Mouse (Mus musculus) stomach, postnatal 0 days (tissue): ENCODE data around the gene Rnf207. TPM values are rescaled to one million over a fixed set of nuclear protein-coding genes. Genes with fewer than 3 reads are reported as not detected.

Source experiments
- ATAC-seq: fragments of 200-750 bp; cut with Nextera tagmentation; 2 replicates; pipeline ENCODE4 v1.8.0; 2017; ENCODE audit not compliant: low FRiP score, low TSS enrichment
- DNase-seq: peaks from one replicate; pipeline ENCODE4 v3.0.0-alpha.2; 2016; ENCODE audit warnings: low spot score
- H3K27ac ChIP-seq: fragments of 300-500 bp; sonication (generic); replicated peaks from 2 replicates; pipeline ENCODE4 v1.5.1; 2014; ENCODE audit warnings: mild to moderate bottlenecking, control low read depth
- H3K27me3 ChIP-seq: fragments of 300-500 bp; sonication (generic); 2 replicates; pipeline ENCODE4 v1.6.1; 2014; ENCODE audit warnings: low read length; ENCODE audit not compliant: control insufficient read depth, insufficient read depth
- H3K36me3 ChIP-seq: fragments of 300-500 bp; sonication (generic); 2 replicates; pipeline ENCODE4 v1.6.1; 2014; ENCODE audit warnings: low read length, mixed read lengths; ENCODE audit not compliant: control insufficient read depth, insufficient read depth
- H3K4me1 ChIP-seq: fragments of 300-500 bp; sonication (generic); replicated peaks from 2 replicates; pipeline ENCODE4 v1.6.1; 2014; ENCODE audit warnings: antibody characterized with exemption; ENCODE audit not compliant: control insufficient read depth, insufficient read depth
- H3K4me2 ChIP-seq: fragments of 300-500 bp; sonication (generic); replicated peaks from 2 replicates; pipeline ENCODE4 v1.6.1; 2014; ENCODE audit warnings: low read depth, mild to moderate bottlenecking, control low read depth, moderate library complexity
- H3K4me3 ChIP-seq: fragments of 300-500 bp; sonication (generic); 2 replicates; pipeline ENCODE4 v1.5.1; 2014; ENCODE audit warnings: low read depth, low read length, control low read depth
- H3K9ac ChIP-seq: fragments of 300-500 bp; sonication (generic); 2 replicates; pipeline ENCODE4 v1.6.1; 2014; ENCODE audit warnings: mild to moderate bottlenecking, low read length, control low read depth, mixed read lengths
- H3K9me3 ChIP-seq: fragments of 300-500 bp; sonication (generic); 2 replicates; pipeline ENCODE4 v1.6.1; 2016; ENCODE audit warnings: low read length; ENCODE audit not compliant: control insufficient read depth
- CTCF ChIP-seq: IDR thresholded peaks from 2 replicates; pipeline ENCODE4 v1.5.1; 2016; ENCODE audit warnings: antibody characterized with exemption, low read depth, mild to moderate bottlenecking, moderate library complexity
- EP300 ChIP-seq: optimal IDR thresholded peaks from 2 replicates; pipeline ENCODE3; 2016; ENCODE audit warnings: antibody characterized with exemption
- WGBS: fragments of 180-500 bp; shearing (Covaris S2); extraction: QIAGEN DNeasy Blood & Tissue Kit; methylation state at CpG from one replicate; pipeline ENCODE4 v1.1.7; 2014; 5-methylcytosine and 5-hydroxymethylcytosine counted together
- polyA plus RNA-seq: library from polyadenylated mRNA; unstranded; fragments of >200 nt; fragmentation: Nextera tagmentation; extraction: Ambion mirVana; gene quantifications from 2 replicates; pipeline ENCODE4 v1.2.1, GENCODE M21; 2015

Gene Rnf207
- polyA plus RNA-seq, 1 experiment from 2014 or later = 0.46 TPM

GRCm38 (mm10) chr4:152337772-152338171 lies 19.0 kb upstream of the Rnf207 start:
- Histone ChIP-seq H3K36me3 (peaks cover 6% of the 10 kb centered on the region; the same call in 1 of the 2 replicates), H3K9ac (no peak overlapping the region), H3K4me3 (no peak overlapping the region), H3K9me3 (no peaks in the 10 kb centered on the region), H3K4me2 (no peak overlapping the region), H3K27me3 (no peaks in the 10 kb centered on the region; the same call in 1 of the 2 replicates), H3K4me1 (no peaks in the 10 kb centered on the region), H3K27ac (no peak overlapping the region)
- DNase-seq = no peak
- no peak for ATAC-seq
- TF ChIP-seq EP300 (no peak), CTCF (no peak)
- WGBS = 37% methylated on average over 6 of the region's 6 CpGs

DNA sequence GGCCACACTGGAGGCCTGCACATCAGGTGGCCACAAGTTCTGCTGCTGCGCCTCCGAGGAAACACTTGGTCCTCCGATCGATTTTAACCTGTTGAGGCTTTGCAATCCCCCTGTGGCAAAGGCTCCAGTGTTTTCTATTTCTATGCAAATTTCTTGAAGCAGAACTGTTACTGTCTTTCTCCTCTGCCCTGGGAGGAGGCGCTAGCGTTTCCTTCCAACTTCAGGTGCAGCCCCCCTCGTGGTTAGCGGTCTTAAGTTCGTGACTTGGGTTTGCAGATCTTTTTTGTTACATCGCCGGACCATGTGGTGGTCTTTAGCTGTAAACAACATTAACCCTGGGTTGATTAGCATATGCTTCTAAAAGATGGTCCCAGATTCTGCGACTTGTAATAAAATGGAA lies 14.8 kb upstream of the Rnf207 start:
- H3K9me3 ChIP-seq = no peaks in the 10 kb centered on the region
- no peak overlapping the region for H3K4me2 ChIP-seq
- no peaks in the 10 kb centered on the region; the same call in 1 of the 2 replicates for H3K27me3 ChIP-seq
- TF ChIP-seq EP300 (no peak), CTCF (no peak)
- no peaks in the 10 kb centered on the region for H3K4me1 ChIP-seq
- WGBS = 94% methylated on average over 12 of the region's 12 CpGs
- H3K36me3 ChIP-seq = peaks cover 25% of the 10 kb centered on the region
- no peak overlapping the region for H3K9ac ChIP-seq
- H3K27ac ChIP-seq = no peak overlapping the region
- ATAC-seq (no peak), DNase-seq (no peak)
- no peak overlapping the region for H3K4me3 ChIP-seq

- WGBS = 10% methylated on average over 2 of the region's 2 CpGs
- peak; percentile 30; the same call in 1 of the 2 replicates for ATAC-seq
These were observed 14.2 kb upstream of the Rnf207 start for GRCm38 (mm10) chr4:152332952-152333351.

DNA sequence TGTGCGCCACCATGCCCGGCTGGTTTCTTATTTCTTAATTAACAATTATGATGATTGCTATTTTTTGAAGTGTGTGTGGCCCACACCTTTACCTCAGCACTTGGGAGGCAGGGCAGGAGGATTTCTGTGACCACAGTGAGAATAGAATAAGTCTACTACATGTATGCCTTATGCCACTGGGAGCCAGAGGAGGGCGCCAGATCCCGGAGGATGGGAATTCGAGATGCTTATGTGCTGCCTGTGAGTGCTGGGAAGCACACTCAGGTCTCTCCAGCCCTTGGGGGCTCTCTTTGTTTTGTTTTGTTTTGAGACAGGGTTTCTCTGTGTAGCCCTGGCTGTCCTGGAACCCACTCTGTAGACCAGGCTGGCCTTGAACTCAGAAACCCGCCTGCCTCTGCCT lies 9.9 kb upstream of the Rnf207 start:
- Histone ChIP-seq H3K36me3 (peaks cover 26% of the 10 kb centered on the region), H3K4me3 (no peak overlapping the region), H3K9ac (no peak overlapping the region), H3K27me3 (no peaks in the 10 kb centered on the region), H3K4me2 (no peak overlapping the region), H3K9me3 (no peaks in the 10 kb centered on the region), H3K27ac (no peak overlapping the region), H3K4me1 (0 out of 2 replicates have a peak, but pooled peaks cover 4% of the 10 kb centered on the region)
- TF ChIP-seq CTCF (peak; percentile 69), EP300 (no peak)
- no peak for ATAC-seq
- peak; percentile 68 for DNase-seq
- 79% methylated on average over 6 of the region's 6 CpGs for WGBS

More at GRCm38 (mm10) chr4:152332952-152333351, 14.2 kb upstream of the Rnf207 start:
- Histone ChIP-seq H3K9ac (no peak overlapping the region), H3K4me3 (no peak overlapping the region), H3K27me3 (no peaks in the 10 kb centered on the region; the same call in 1 of the 2 replicates), H3K9me3 (no peaks in the 10 kb centered on the region), H3K27ac (no peak overlapping the region), H3K36me3 (peaks cover 26% of the 10 kb centered on the region), H3K4me1 (no peaks in the 10 kb centered on the region), H3K4me2 (no peak overlapping the region)
- TF ChIP-seq CTCF (peak; percentile 99), EP300 (no peak)
- DNase-seq = peak; percentile 76

- H3K27ac ChIP-seq = no peak overlapping the region
- H3K27me3 ChIP-seq = no peaks in the 10 kb centered on the region
- 0 out of 2 replicates have a peak, but pooled peaks cover 4% of the 10 kb centered on the region for H3K4me1 ChIP-seq
- TF ChIP-seq EP300 = no peak
- TF ChIP-seq CTCF = no peak
- H3K4me3 ChIP-seq = peak overlapping the region; percentile 93
- H3K4me2 ChIP-seq = peak overlapping the region; percentile 82
- peaks cover 17% of the 10 kb centered on the region for H3K36me3 ChIP-seq
- no peak for DNase-seq
- H3K9me3 ChIP-seq = no peaks in the 10 kb centered on the region
- WGBS = 2% methylated on average over 11 of the region's 11 CpGs
- no peak for ATAC-seq
- peak overlapping the region; percentile 90 for H3K9ac ChIP-seq
These were observed 7.8 kb upstream of the Rnf207 start for GRCm38 (mm10) chr4:152326543-152326942.

- peak within 1 kb of the TSS; percentile 70 for H3K27ac ChIP-seq
- ATAC-seq = peak; percentile 98
- TF ChIP-seq EP300 (no peak), CTCF (peak; percentile 61)
- peak within 1 kb of the TSS; percentile 93 for H3K4me3 ChIP-seq
- no peaks in the 10 kb centered on the region for H3K27me3 ChIP-seq
- no peaks in the 10 kb centered on the region for H3K9me3 ChIP-seq
- peak; percentile 93 for DNase-seq
- peaks cover 10% of the 10 kb centered on the region for H3K36me3 ChIP-seq
- under 1% methylated on average over 70 of the region's 70 CpGs for WGBS
- peak within 1 kb of the TSS; percentile 82 for H3K4me2 ChIP-seq
- 0 out of 2 replicates have a peak, but pooled peaks cover 4% of the 10 kb centered on the region for H3K4me1 ChIP-seq
- peak within 1 kb of the TSS; percentile 90 for H3K9ac ChIP-seq
These were observed 7.0 kb upstream of the Rnf207 start, which contains the start of gene Rpl22 for GRCm38 (mm10) chr4:152325574-152326411. Rpl22 (plus strand) TSS chr4:152325742.
